Mouse (Mus musculus) brain, embryonic 14.5 days (tissue): Measurements from ENCODE around the gene Olfr70. TPM values are rescaled to one million over a fixed set of nuclear protein-coding genes. Genes with fewer than 3 reads are reported as not detected.

Experiments used
- DNase-seq: peaks from one replicate; pipeline ENCODE4 v3.0.0-alpha.2; 2011; ENCODE audit warnings: low read depth
- CTCF ChIP-seq: fragments of 200-500 bp; IDR thresholded peaks from 2 replicates; pipeline ENCODE4 v1.5.1; 2012; ENCODE audit warnings: inconsistent platforms, mild to moderate bottlenecking, moderate library complexity, borderline replicate concordance; ENCODE audit not compliant: insufficient read depth, insufficient read length; ENCODE audit errors: extremely low read depth
- POLR2A ChIP-seq: fragments of 200-500 bp; IDR thresholded peaks from 2 replicates; pipeline ENCODE4 v1.6.1; 2012; ENCODE audit warnings: mild to moderate bottlenecking, inconsistent platforms, borderline replicate concordance; ENCODE audit not compliant: poor library complexity, insufficient read depth, insufficient read length, severe bottlenecking; ENCODE audit errors: extremely low read depth
- polyA plus RNA-seq: library from polyadenylated mRNA; depleted of rRNA; stranded (reverse); fragments of >200 nt; gene quantifications from 2 replicates; pipeline ENCODE4 v1.2.3, GENCODE M21; 2012

Olfr70 gene
- polyA plus RNA-seq, 1 experiment, result not detected

DNA sequence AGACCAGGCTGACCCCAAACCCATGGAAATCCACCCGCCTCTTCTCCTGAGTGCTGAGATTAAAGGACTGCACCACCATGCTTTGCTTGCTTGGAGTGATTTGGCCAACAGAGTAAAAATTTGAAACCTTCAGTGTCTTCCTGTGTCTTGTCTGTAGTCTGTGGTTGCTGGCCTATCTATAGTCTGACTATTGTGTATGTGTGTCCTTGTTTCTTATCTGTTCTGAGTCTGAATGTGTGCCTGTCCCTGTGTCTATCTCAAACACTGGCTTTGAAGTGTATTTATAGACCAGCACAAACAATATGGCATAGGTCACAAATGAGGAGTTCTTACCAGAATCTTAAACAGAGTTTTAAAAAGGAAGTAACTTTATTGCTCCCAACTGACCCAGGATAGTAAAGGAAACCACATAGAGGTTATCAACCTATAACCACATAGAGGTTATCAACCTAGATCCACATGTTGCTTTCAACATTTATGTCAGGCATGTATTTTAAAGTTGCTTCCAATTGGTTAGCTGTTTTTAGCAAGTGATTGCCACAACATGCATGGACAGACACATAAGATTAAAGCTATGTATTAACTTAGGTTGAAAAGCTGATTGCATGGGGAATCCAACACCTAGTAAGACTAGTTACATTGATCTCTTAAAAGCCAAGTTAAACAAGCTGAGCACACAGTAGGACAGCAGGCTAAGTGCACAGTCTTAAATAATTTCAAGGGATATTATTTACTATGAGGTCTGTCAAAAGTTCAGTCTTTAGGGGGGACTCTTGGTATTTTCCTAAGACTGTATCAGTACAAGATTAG lies 6.0 kb downstream of the Olfr70 start:
- no peak for DNase-seq
- TF ChIP-seq POLR2A, result no peak
- no peak for TF ChIP-seq CTCF

DNA sequence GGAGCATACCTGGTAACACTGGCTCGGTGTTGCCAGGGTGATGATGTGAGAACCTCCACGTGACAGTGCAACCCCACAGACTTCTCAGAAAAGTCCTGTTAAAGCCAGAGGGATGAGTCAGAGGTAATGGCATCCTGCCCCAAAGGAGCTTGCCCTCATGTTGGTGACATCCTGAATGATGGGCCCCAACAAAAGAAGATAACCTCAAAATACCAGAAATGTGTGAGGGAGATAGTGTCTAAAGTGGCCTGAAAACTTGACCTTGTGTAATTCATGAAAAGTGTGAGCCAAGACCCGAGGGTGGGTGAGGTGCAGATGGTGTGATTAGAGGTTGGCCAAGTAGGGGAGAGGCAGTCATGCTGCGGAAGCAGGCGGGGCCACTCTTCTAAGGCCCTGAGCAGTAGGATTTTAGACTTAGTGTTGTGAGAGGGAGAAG lies 6.8 kb downstream of the Olfr70 start:
- TF ChIP-seq POLR2A, result no peak
- TF ChIP-seq CTCF, result no peak

DNA sequence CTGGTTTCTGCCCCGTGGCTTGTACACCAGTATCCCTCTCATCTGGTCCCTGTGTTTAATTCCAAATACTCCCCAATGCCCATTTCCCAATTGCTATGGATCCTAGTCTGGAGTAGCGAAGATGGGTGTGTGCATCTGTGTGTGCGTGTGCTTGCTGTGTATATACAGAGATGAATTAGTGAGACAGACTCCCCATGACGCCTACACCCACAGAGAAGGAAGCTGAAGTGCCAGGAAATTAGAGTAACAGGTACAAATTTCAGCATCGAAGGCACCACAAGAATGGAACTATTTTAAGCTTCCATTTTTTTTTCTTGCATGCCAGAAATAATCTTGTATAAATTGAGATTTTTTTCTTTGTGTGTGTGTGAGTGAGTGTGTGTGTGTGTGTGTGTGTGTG lies 9.6 kb downstream of the Olfr70 start:
- no peak for DNase-seq
- TF ChIP-seq CTCF, result no peak
- TF ChIP-seq POLR2A, result no peak

More for the DNA sequence above, 6.8 kb downstream of the Olfr70 start:
- DNase-seq, result no peak

DNA sequence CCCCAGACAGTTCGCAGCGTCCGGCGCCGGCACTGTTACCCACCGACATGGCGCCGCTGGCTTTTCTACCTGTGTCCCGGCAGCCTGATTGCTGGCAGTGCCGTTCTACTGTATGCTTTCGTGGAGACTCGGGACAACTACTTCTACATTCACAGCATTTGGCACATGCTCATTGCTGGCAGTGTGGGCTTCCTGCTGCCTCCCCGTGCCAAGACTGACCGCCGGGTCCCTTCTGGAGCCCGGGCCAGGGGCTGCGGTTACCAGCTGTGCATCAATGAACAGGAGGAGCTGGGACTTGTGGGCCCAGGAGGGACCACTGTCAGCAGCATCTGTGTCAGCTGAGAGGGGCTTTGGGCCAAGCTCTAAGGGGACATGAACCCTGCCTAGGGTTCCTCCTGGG lies 10.6 kb downstream of the Olfr70 start:
- DNase-seq, result no peak
- TF ChIP-seq POLR2A (no peak), CTCF (no peak)

GRCm38 (mm10) chr4:43679416-43680043 lies 21.1 kb downstream of the Olfr70 start:
- DNase-seq, result no peak
- TF ChIP-seq CTCF, result no peak
- TF ChIP-seq POLR2A, result no peak

DNA sequence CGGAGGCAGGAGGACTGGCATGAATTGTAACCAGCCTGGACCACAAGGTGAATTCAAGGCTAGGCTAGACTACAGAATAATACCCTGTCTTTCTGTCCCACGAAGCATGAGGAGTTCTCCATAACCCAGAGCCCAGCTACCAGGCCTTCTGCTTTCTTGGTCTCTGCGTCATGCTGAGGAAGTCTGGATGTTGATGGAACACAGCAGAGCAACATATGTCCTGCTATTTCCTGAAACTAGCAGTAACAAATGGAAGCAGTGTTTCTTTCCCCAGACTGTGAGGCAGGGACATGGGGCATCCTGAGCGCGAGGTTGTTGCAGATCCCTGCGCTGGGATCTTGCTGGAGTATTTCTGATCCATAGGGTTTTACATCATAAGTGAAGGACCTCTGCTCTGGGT lies 22.1 kb downstream of the Olfr70 start:
- no peak for DNase-seq
- TF ChIP-seq POLR2A (no peak), CTCF (no peak)

- TF ChIP-seq POLR2A (no peak), CTCF (no peak)
- no peak for DNase-seq
Observed at GRCm38 (mm10) chr4:43675608-43676007, 25.0 kb downstream of the Olfr70 start.

DNA sequence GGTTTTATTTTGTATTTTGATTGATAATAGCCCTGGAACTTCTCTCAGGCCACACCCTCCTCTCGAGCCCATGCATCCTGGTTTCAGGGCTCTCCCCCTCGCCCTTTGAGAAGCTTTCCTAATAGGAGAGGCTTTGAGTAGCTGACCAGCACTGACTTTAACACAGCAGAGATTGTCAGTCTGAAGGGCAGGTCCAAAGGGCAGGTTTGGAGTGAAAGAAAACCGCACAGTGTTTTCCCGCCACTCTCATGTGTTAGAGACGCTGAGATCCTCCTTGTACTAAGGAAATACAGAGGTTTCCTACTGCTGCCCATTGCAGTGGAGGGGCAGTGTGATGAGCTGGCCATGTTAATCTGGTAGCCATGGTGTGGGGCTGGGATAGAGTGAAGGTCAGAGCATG lies 25.6 kb downstream of the Olfr70 start:
- no peak for DNase-seq
- TF ChIP-seq POLR2A (no peak), CTCF (no peak)

DNA sequence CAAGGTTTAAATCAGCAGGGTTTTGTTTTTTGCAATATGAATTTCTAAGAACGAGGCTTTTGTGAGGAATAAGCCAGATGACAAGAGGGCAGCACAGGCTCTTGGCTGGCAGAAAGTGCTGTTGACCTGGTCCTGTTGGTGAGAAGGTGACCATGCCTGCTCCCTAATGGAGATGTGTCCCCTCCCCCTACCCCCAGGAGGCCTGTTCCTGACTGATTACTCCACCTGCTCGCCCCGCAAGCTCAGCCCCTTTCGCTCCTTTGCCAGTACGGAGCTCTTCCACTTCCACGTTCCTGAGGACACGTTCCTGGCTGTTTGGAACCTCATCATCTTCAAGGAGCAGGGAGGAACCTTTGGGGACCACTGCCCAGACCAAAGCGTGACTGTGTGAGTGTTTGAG lies 26.9 kb downstream of the Olfr70 start:
- TF ChIP-seq CTCF (no peak), POLR2A (no peak)
- DNase-seq, result no peak

GRCm38 (mm10) chr4:43672070-43672469 lies 28.5 kb downstream of the Olfr70 start:
- DNase-seq, result peak; percentile 93
- TF ChIP-seq POLR2A, result no peak
- peak; percentile 83 for TF ChIP-seq CTCF

GRCm38 (mm10) chr4:43669428-43669794 lies 31.2 kb downstream of the Olfr70 start:
- DNase-seq, result no peak
- TF ChIP-seq CTCF (no peak), POLR2A (no peak)

DNA sequence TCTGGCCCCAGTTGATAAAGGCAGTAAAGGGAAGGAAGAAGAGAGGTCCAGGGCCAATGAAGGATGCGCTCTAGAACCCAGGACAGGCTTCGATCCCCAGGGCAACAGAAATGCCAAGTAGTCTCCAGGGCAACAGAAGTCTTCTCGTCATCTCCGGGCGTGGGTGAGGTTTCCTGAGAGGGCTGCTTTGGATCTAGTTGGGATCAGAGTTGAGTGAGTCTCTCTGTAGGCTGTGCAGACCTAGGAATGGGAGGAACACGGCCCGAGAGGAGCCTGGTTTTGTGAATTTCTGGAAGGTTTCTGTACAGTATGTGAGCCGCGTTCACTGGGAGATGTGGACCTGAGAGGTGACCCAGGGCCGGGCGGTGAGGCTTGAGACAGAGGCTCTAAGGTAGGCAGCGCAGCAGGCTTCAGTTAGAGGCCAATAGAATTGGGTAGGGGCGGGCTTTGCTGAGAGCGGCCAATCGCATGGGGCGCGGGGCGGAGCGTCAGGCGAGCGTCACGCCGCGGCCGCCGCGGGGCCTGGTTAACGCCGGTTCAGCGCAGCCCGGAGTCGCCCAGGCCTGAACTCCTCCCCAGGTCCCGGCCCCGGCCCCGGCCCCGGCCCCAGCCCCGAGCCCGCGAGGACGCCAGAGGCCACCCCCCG lies 31.7 kb downstream of the Olfr70 start, which contains the start of the genes Tmem8b and Fam221b:
Gene Tmem8b, plus strand, starts transcription at position 190 of the 646 bp plus-strand sequence.
Gene Fam221b, minus strand, starts transcription at position 364 of the 646 bp plus-strand sequence.
- TF ChIP-seq POLR2A (peak; percentile 86), CTCF (no peak)
- peak; percentile 94 for DNase-seq
